Mouse (Mus musculus): ENCODE results near the gene Kiz. TPM values are rescaled to one million over a fixed set of nuclear protein-coding genes. Genes with fewer than 3 reads are reported as not detected.

The Kiz gene
- polyA plus RNA-seq, 3 experiments from 2014 or later = 15.0 to 27.4 (median 22.9) TPM

- no peak for ATAC-seq
Measured at GRCm38 (mm10) chr2:146982786-146983185, 127.1 kb downstream of the Kiz start.

- ATAC-seq = no peak
Measured at GRCm38 (mm10) chr2:146984831-146985230, 129.2 kb downstream of the Kiz start.

- no peak for ATAC-seq
Measured at GRCm38 (mm10) chr2:146985807-146986206, 130.1 kb downstream of the Kiz start.

- ATAC-seq = no peak
Measured at GRCm38 (mm10) chr2:146986429-146986828, 130.8 kb downstream of the Kiz start.

- ATAC-seq = no peak
Measured at GRCm38 (mm10) chr2:147007265-147007664, 151.6 kb downstream of the Kiz start.

- no peak for ATAC-seq
Measured at GRCm38 (mm10) chr2:147009084-147009483, 153.4 kb downstream of the Kiz start.

- no peak for ATAC-seq
Measured at GRCm38 (mm10) chr2:147010141-147010540, 154.5 kb downstream of the Kiz start.

GRCm38 (mm10) chr2:147010952-147011351, 155.3 kb downstream of the Kiz start:
- no peak for ATAC-seq

- peak; percentile 8 for ATAC-seq
Measured at GRCm38 (mm10) chr2:147011474-147012140, 155.9 kb downstream of the Kiz start.

- peak; percentile 13 for ATAC-seq
Measured at GRCm38 (mm10) chr2:147012141-147012622, 156.5 kb downstream of the Kiz start.

GRCm38 (mm10) chr2:147012623-147013184, 157.0 kb downstream of the Kiz start, which contains the start of gene Xrn2:
Gene Xrn2, plus strand, starts transcription at chr2:147012996.
- ATAC-seq = peak; percentile 84

- ATAC-seq = peak; percentile 31
Measured at GRCm38 (mm10) chr2:147013194-147013969, 157.7 kb downstream of the Kiz start.

GRCm38 (mm10) chr2:147014101-147014886, 158.6 kb downstream of the Kiz start:
- no peak for ATAC-seq

Other genes with a start within 250 kb of the Kiz start
- 100 to 1,000 TPM; 165 to 218 (median 179) TPM for gene Xrn2, start 157.1 kb downstream of the Kiz start, polyA plus RNA-seq (2017; shearing (Covaris generic))
- gene Nkx2-4, start 229.6 kb downstream of the Kiz start, polyA plus RNA-seq (2017; shearing (Covaris generic)) = not detected